Mouse (Mus musculus) MEL-GATA-1-ER (cell line): ENCODE results near the gene Gpr27.

Source experiments
- DNase-seq: peaks from one replicate; pipeline ENCODE4 v3.0.0-alpha.2; 2012; ENCODE audit warnings: low read depth; ENCODE audit errors: extremely low read depth

Gpr27 gene

GRCm38 (mm10) chr6:99674482-99674881 is 18.0 kb upstream of the Gpr27 start:
- DNase-seq, result no peak

- DNase-seq, result no peak
These were observed 15.2 kb upstream of the Gpr27 start for GRCm38 (mm10) chr6:99677325-99677724.

GRCm38 (mm10) chr6:99678108-99678507 is 14.4 kb upstream of the Gpr27 start:
- no peak for DNase-seq

- no peak for DNase-seq
These were observed 8.5 kb upstream of the Gpr27 start for GRCm38 (mm10) chr6:99683974-99684373.

- peak; percentile 41 for DNase-seq
These were observed 7.6 kb upstream of the Gpr27 start for GRCm38 (mm10) chr6:99684899-99685298.

- peak; percentile 43 for DNase-seq
These were observed 4.0 kb upstream of the Gpr27 start for GRCm38 (mm10) chr6:99688513-99688912.

- DNase-seq, result no peak
These were observed 743 bp upstream of the Gpr27 start for GRCm38 (mm10) chr6:99691666-99692205.

GRCm38 (mm10) chr6:99692916-99693841 is 700 bp downstream of the Gpr27 start:
- DNase-seq, result no peak

GRCm38 (mm10) chr6:99700484-99700883 is 8.0 kb downstream of the Gpr27 start:
- DNase-seq, result no peak

GRCm38 (mm10) chr6:99711576-99712101 is 19.2 kb downstream of the Gpr27 start:
- DNase-seq, result no peak

GRCm38 (mm10) chr6:99713256-99713655 is 20.8 kb downstream of the Gpr27 start:
- DNase-seq, result no peak

- DNase-seq, result no peak
These were observed 22.7 kb downstream of the Gpr27 start for GRCm38 (mm10) chr6:99715191-99715590.

GRCm38 (mm10) chr6:99715913-99716312 is 23.4 kb downstream of the Gpr27 start:
- no peak for DNase-seq

GRCm38 (mm10) chr6:99721032-99721431 is 28.6 kb downstream of the Gpr27 start:
- DNase-seq, result no peak

- no peak for DNase-seq
These were observed 29.9 kb downstream of the Gpr27 start for GRCm38 (mm10) chr6:99722390-99722789.

- DNase-seq, result no peak
These were observed 33.6 kb downstream of the Gpr27 start, which contains the start of gene Prok2 for GRCm38 (mm10) chr6:99725971-99726561. Gene Prok2 (minus strand): TSS chr6:99726392.

GRCm38 (mm10) chr6:99726576-99727303 is 34.3 kb downstream of the Gpr27 start:
- DNase-seq, result no peak

- no peak for DNase-seq
These were observed 37.4 kb downstream of the Gpr27 start for GRCm38 (mm10) chr6:99729853-99730252.

GRCm38 (mm10) chr6:99731926-99732325 is 39.4 kb downstream of the Gpr27 start:
- no peak for DNase-seq

GRCm38 (mm10) chr6:99732673-99733072 is 40.2 kb downstream of the Gpr27 start:
- no peak for DNase-seq

- no peak for DNase-seq
These were observed 42.2 kb downstream of the Gpr27 start for GRCm38 (mm10) chr6:99734666-99735065.
